Mouse (Mus musculus) embryonic facial prominence, embryonic 14.5 days (tissue): ENCODE measurements around the gene Miga2. TPM values are rescaled to one million over a fixed set of nuclear protein-coding genes. Genes with fewer than 3 reads are reported as not detected.
A peak's percentile ranks its signal among the peaks of the same experiment; 100 is the strongest.

Experiments used
- ATAC-seq: fragments of 200-750 bp; cut with Nextera tagmentation; 2 replicates; pipeline ENCODE4 v1.8.0; 2017; ENCODE audit warnings: low read depth, moderate number of reproducible peaks, moderate TSS enrichment
- DNase-seq: peaks from one replicate; pipeline ENCODE4 v3.0.0-alpha.2; 2015; ENCODE audit warnings: low spot score
- H3K27ac ChIP-seq: fragments of 300-500 bp; sonication (generic); replicated peaks from 2 replicates; pipeline ENCODE4 v1.5.1; 2014; ENCODE audit warnings: low read depth, mild to moderate bottlenecking, low read length, moderate library complexity
- H3K27me3 ChIP-seq: fragments of 300-500 bp; sonication (generic); replicated peaks from 2 replicates; pipeline ENCODE4 v1.6.1; 2014; ENCODE audit warnings: low read length; ENCODE audit not compliant: control insufficient read depth, insufficient read depth
- H3K36me3 ChIP-seq: fragments of 300-500 bp; sonication (generic); 2 replicates; pipeline ENCODE4 v1.6.1; 2014; ENCODE audit warnings: low read length, mixed read lengths; ENCODE audit not compliant: control insufficient read depth, insufficient read depth
- H3K4me1 ChIP-seq: fragments of 300-500 bp; sonication (generic); 2 replicates; pipeline ENCODE4 v1.6.1; 2014; ENCODE audit warnings: antibody characterized with exemption, low read length; ENCODE audit not compliant: control insufficient read depth, insufficient read depth
- H3K4me2 ChIP-seq: fragments of 300-500 bp; sonication (generic); 2 replicates; pipeline ENCODE4 v1.6.1; 2014; ENCODE audit warnings: low read depth, mild to moderate bottlenecking, low read length, moderate library complexity, mixed read lengths
- H3K4me3 ChIP-seq: fragments of 300-500 bp; sonication (generic); 2 replicates; pipeline ENCODE4 v1.5.1; 2014; ENCODE audit warnings: low read depth, mild to moderate bottlenecking, low read length
- H3K9ac ChIP-seq: fragments of 300-500 bp; sonication (generic); 2 replicates; pipeline ENCODE4 v1.6.1; 2014; ENCODE audit warnings: low read depth, mild to moderate bottlenecking, low read length, moderate library complexity, mixed read lengths
- H3K9me3 ChIP-seq: fragments of 300-500 bp; sonication (generic); 2 replicates; pipeline ENCODE4 v1.6.1; 2016; ENCODE audit warnings: low read length; ENCODE audit not compliant: control insufficient read depth
- WGBS: fragments of 180-500 bp; shearing (Covaris S2); extraction: QIAGEN DNeasy Blood & Tissue Kit; methylation state at CpG from one replicate; pipeline ENCODE4 v1.1.7; 2014; 5-methylcytosine and 5-hydroxymethylcytosine counted together
- polyA plus RNA-seq: library from polyadenylated mRNA; unstranded; fragments of >200 nt; fragmentation: Nextera tagmentation; extraction: Ambion mirVana; gene quantifications from 2 replicates; pipeline ENCODE4 v1.2.1, GENCODE M21; 2014

The Miga2 gene
- polyA plus RNA-seq, 1 experiment from 2014 or later: 17.6 TPM

GRCm38 (mm10) chr2:30355861-30356260 is 8.2 kb upstream of the Miga2 start:
- H3K9me3 ChIP-seq: no peaks in the 10 kb centered on the region
- no peak overlapping the region for H3K27ac ChIP-seq
- DNase-seq: no peak
- H3K4me1 ChIP-seq: peaks cover 10% of the 10 kb centered on the region
- H3K36me3 ChIP-seq: peaks cover 36% of the 10 kb centered on the region
- 62% methylated on average over 4 of the region's 4 CpGs for WGBS
- H3K4me2 ChIP-seq: no peak overlapping the region
- no peak for ATAC-seq
- no peaks in the 10 kb centered on the region for H3K27me3 ChIP-seq
- peak overlapping the region; percentile 16; the same call in 1 of the 2 replicates for H3K9ac ChIP-seq
- no peak overlapping the region for H3K4me3 ChIP-seq

DNA sequence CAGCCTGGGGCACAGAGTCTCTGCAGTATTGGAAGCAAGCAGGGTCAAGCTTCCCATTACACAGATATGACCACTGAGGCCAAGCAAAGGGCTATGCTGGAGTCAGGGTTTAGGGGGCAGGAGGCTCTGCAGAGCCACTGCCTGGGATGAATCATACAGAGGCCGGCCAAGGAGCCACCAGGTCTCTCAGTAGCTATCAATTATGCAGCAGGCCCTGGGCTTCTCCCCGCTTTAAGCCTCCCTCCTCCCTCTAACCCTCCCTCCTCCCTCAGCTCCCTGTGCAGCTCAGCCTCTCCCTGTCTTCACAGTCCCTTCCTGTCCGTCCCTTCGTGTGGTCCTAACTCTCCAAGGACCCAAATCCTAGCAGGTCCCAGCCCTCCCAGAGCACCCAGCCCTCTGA is 7.8 kb upstream of the Miga2 start:
- no peak overlapping the region for H3K9ac ChIP-seq
- ATAC-seq: no peak
- 37% methylated on average over 3 of the region's 4 CpGs for WGBS

DNA sequence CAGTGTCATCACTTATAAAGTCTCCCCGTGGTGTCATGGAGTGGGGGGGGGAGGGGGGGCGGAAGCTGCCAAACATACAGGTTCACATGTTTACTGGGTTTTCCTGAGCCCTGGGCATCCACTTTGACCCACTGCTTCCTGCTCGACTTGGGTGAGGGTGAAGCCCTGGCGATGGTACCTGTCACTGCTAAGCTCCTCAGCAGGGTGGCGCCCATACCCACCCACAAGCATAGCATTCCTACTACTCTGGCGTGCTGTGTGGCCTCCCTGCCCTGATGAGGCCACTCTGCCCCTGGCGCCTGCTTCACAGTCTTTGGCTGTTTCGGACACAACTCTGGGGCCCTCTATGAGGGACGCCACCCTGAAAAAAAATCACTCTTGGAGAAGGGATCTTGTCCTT is 7.1 kb upstream of the Miga2 start:
- H3K36me3 ChIP-seq: peaks cover 31% of the 10 kb centered on the region
- DNase-seq: no peak
- H3K27me3 ChIP-seq: no peaks in the 10 kb centered on the region
- no peaks in the 10 kb centered on the region for H3K9me3 ChIP-seq
- H3K4me2 ChIP-seq: no peak overlapping the region
- H3K27ac ChIP-seq: no peak overlapping the region
- no peak overlapping the region for H3K4me3 ChIP-seq
- no peak for ATAC-seq
- peaks cover 10% of the 10 kb centered on the region for H3K4me1 ChIP-seq
- WGBS: 63% methylated on average over 9 of the region's 9 CpGs
- no peak overlapping the region for H3K9ac ChIP-seq

More for the DNA sequence above, 7.8 kb upstream of the Miga2 start:
- Histone ChIP-seq H3K9me3 (no peaks in the 10 kb centered on the region), H3K27me3 (no peaks in the 10 kb centered on the region), H3K4me2 (no peak overlapping the region), H3K27ac (no peak overlapping the region), H3K36me3 (peaks cover 32% of the 10 kb centered on the region), H3K4me1 (peaks cover 10% of the 10 kb centered on the region), H3K4me3 (no peak overlapping the region)
- DNase-seq: no peak

- Histone ChIP-seq H3K36me3 (peaks cover 26% of the 10 kb centered on the region), H3K4me1 (peaks cover 10% of the 10 kb centered on the region), H3K4me3 (peak overlapping the region; percentile 79), H3K9me3 (no peaks in the 10 kb centered on the region), H3K9ac (peak overlapping the region; percentile 80), H3K27ac (peak overlapping the region; percentile 75; the same call in 1 of the 2 replicates), H3K27me3 (no peaks in the 10 kb centered on the region), H3K4me2 (peak overlapping the region; percentile 93)
- ATAC-seq (no peak), DNase-seq (peak; percentile 32)
- 43% methylated on average over 8 of the region's 8 CpGs for WGBS
Measured at GRCm38 (mm10) chr2:30357552-30358510, 6.2 kb upstream of the Miga2 start.

- 5% methylated on average over 21 of the region's 73 CpGs for WGBS
- peaks cover 10% of the 10 kb centered on the region for H3K4me1 ChIP-seq
- H3K4me2 ChIP-seq: peak within 1 kb of the TSS; percentile 93
- peak; percentile 80 for ATAC-seq
- peak within 1 kb of the TSS; percentile 80 for H3K9ac ChIP-seq
- H3K27me3 ChIP-seq: no peaks in the 10 kb centered on the region
- no peaks in the 10 kb centered on the region for H3K9me3 ChIP-seq
- H3K36me3 ChIP-seq: peaks cover 16% of the 10 kb centered on the region
- DNase-seq: peak; percentile 90
- H3K4me3 ChIP-seq: peak within 1 kb of the TSS; percentile 79
- peak within 1 kb of the TSS; percentile 75 for H3K27ac ChIP-seq
Measured at GRCm38 (mm10) chr2:30358533-30359531, 5.2 kb upstream of the Miga2 start, which contains the start of gene Sh3glb2. Gene Sh3glb2 (minus strand): TSS chr2:30359337.

GRCm38 (mm10) chr2:30360626-30361025 is 3.4 kb upstream of the Miga2 start:
- no peak overlapping the region for H3K27ac ChIP-seq
- H3K36me3 ChIP-seq: no peaks in the 10 kb centered on the region
- ATAC-seq: no peak
- no peak overlapping the region for H3K4me2 ChIP-seq
- no peaks in the 10 kb centered on the region for H3K9me3 ChIP-seq
- H3K9ac ChIP-seq: no peak overlapping the region
- WGBS: 86% methylated on average over 10 of the region's 10 CpGs
- H3K4me1 ChIP-seq: peaks cover 19% of the 10 kb centered on the region
- H3K4me3 ChIP-seq: no peak overlapping the region
- no peak for DNase-seq
- no peaks in the 10 kb centered on the region for H3K27me3 ChIP-seq

DNA sequence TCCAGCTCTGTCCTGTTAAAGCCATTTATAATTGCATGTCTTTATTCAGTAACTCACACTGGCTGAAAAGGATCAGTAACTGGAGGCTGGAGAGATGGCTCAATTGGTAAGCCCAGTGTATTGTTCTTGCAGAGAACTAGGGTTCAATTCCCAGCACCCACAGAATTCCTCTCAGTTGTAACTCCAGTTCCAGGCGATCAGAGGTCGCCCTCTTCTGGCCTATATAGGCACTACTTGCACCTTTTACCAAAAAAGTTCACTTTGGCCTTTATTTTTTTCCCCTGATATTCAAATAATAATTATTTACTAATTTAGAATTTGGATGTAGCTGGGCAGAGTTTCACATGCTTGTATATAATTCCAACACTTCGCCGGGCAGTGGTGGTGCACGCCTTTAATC is 1.2 kb upstream of the Miga2 start:
- Histone ChIP-seq H3K4me1 (peaks cover 19% of the 10 kb centered on the region), H3K4me2 (no peak overlapping the region), H3K4me3 (no peak overlapping the region), H3K27ac (no peak overlapping the region), H3K27me3 (no peaks in the 10 kb centered on the region), H3K9ac (no peak overlapping the region), H3K9me3 (no peaks in the 10 kb centered on the region), H3K36me3 (peaks cover 14% of the 10 kb centered on the region)
- WGBS: 69% methylated on average over 5 of the region's 5 CpGs
- ATAC-seq: no peak
- DNase-seq: no peak
